Mouse (Mus musculus): Measurements from ENCODE around the gene Arv1. TPM values are rescaled to one million over a fixed set of nuclear protein-coding genes. Genes with fewer than 3 reads are reported as not detected.

Gene Arv1
- total RNA-seq, 2 experiments from 2014 or later = 10.7 to 13.4 TPM

DNA sequence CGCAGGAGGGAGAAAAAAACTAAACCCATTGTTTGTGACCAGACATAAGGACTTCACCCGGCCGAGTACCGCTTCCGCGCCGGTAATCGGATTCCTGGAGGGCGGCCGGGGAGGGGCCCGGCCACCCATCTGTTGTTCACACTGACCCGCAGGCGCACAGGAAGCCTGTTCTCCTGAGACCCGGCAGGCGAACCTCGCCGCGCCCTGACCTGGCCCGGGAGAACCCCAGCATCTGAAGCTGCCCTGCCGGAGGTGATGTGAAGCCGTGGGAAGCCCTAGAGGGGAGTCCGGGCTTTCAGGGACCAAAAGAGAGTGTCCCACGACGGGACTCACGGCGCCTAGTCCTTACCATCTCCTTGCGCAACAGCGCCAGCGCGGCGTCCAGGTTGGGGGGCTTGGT lies 29.3 kb downstream of the Arv1 start:
- TF ChIP-seq CTCF (conservative IDR thresholded peaks at IDR 0.05) = no peak
- H3K27ac ChIP-seq = no peak overlapping the region
- H3K4me3 ChIP-seq = peak overlapping the region; percentile 48
- DNase-seq (ENCODE audit: low spot score in 2 of 2) = no peak

DNA sequence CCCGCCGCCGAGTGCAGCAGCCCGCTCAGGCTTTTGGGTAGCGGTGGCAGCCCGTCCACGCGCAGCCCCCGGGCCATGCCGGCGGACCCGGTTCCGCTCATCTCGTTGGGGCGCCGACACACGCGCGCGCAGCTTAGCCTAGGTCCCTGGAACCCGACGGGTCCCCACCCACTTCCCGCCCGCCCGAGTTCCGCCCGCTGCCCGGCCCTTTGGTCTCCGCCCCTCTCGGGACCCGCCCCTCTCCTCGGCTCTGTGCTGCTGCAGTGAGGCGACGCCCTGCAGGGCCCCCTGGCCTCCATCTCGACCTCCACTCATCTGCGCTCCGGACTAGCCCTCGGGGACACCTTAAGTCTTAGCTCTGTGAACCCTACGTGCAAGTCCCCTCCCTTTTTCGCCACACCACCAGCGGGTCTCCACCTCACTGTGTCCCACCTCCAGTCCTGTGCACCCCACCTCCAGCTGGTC lies 29.8 kb downstream of the Arv1 start, which contains the start of gene Fam89a:
Gene Fam89a, minus strand, starts transcription at position 124 of the 465 bp plus-strand sequence.
- DNase-seq (ENCODE audit: low spot score in 2 of 2) = no peak
- TF ChIP-seq CTCF (conservative IDR thresholded peaks at IDR 0.05) = no peak
- Histone ChIP-seq H3K27ac (no peak within 1 kb of the TSS), H3K4me3 (peak within 1 kb of the TSS; percentile 48)

DNA sequence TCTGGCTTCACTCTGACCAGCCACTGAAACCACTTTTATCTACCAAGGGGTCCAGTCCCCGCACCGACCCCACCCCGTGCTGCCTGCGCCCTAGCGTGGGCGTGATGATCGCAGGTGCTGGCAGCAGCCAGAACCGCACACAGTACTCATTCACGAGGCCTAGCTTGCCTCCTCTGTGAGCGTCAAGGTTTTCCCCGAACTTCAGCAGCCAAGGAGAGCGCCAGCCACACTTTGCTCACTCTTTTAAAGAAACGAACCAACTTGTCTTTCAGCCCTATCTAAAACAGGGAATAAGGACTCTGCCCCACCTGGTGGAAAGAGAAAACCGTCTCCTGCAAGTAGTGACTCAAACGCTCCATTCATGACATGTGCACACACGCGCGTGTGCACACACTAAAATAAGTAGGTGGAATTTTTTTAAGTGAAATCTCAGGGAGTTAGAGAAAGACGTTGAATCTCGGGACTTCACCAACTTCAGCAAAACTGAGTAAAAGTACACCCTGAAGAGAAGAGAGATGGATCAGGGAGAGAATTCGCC lies 30.5 kb downstream of the Arv1 start:
- no peak overlapping the region for H3K4me3 ChIP-seq
- no peak for TF ChIP-seq CTCF (conservative IDR thresholded peaks at IDR 0.05)
- no peak for DNase-seq (ENCODE audit: low spot score in 2 of 2)
- H3K27ac ChIP-seq = no peak overlapping the region

DNA sequence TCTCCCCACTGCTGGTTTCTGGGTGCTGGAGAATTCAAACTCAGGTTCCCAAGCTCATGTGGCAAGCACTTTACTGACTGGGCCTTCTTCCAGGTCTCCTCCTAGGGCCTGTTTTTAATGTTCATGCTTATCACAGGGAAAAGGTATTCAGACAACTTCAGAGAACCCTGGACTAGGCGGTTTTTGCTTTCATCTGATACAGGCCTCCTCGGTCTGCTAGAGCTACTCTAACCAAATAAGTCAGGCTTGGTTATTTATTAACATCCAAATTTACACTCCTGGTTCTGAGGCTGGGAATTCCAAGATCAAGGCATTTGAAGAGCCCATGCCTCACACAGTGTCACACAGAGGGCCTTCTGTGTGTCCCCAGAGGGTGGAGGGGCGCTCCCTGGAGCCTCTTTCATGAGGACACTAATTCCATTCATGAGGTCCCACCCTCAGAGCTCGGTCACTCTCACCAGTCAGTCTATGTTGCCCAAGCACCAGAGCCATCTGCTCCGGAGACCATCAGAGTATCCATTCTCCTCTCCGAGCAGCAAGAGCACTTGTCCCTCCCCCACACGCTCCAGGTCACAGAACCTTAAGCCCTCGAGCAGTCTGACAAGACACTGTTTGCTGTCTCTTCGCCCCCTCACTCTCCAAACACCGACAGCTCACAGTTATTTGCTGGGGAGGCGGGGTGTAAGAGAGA lies 32.3 kb downstream of the Arv1 start:
- DNase-seq (ENCODE audit: low spot score in 2 of 2) = peak in 1 of 2 experiments; percentile 28
- TF ChIP-seq CTCF (conservative IDR thresholded peaks at IDR 0.05) = no peak
- H3K27ac ChIP-seq = no peak overlapping the region
- H3K4me3 ChIP-seq = no peak overlapping the region

DNA sequence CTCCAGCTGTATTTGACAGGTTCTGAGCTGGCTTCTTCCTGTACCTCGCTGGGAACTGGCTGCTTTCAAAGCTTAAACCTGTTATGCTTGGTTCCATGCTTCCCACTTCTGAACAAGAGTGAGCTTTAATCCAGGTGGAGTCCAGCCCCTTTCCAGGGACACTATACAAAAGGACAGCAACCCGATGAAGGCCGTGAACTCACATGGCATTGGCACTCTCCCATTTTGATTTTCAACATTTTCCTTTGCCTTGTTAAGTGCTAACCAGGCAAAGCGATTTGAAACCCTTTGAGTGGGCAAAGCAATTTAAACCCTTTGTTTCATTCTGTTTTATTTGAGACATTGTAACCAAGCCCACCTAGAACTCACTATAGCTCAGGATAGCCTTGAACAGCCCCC lies 32.9 kb downstream of the Arv1 start:
- no peak for DNase-seq (ENCODE audit: low spot score in 2 of 2)
- Histone ChIP-seq H3K4me3 (no peak overlapping the region), H3K27ac (no peak overlapping the region)
- TF ChIP-seq CTCF (conservative IDR thresholded peaks at IDR 0.05) = no peak

DNA sequence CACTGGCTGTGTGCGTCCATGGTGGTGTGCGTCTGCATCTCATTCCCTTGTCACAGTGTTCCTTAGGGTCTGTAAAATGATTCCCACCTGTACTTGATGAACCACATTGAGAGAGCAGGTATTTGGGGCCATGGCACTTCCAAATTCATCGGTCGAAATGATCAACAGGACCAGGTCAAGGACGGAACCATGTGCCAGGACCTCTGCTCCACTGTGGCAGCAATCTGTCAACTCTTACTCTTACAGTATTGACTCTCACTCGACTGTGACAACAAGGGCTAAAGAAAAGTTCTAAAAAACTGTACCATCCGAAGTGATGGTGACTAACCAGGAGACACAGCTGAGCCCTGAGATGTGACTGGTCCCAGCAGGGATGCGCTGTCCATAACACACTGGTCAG lies 33.5 kb downstream of the Arv1 start:
- no peak for DNase-seq (ENCODE audit: low spot score in 2 of 2)
- TF ChIP-seq CTCF (conservative IDR thresholded peaks at IDR 0.05) = no peak
- Histone ChIP-seq H3K27ac (no peak overlapping the region), H3K4me3 (no peak overlapping the region)

DNA sequence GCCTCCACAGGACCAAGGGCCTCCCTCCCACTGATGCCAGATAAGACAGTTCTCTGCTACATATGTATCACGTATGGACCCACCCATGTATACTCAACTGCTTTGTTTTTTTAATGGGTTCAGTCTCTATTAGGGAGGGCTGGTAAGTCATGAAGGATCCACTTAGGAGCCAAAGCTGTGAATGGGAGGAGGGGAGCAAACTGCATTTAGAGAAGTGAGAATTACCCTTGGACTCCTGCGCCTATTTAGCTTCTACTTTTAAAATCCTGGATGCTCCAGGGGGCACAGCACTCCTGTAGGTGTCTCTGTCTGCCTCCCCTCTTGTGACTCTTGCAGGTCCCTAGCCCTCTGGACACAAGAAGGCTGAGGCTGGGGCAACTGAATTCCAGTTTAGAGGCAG lies 34.2 kb downstream of the Arv1 start:
- no peak for DNase-seq (ENCODE audit: low spot score in 2 of 2)
- H3K4me3 ChIP-seq = no peak overlapping the region
- no peak overlapping the region for H3K27ac ChIP-seq
- no peak for TF ChIP-seq CTCF (conservative IDR thresholded peaks at IDR 0.05)

DNA sequence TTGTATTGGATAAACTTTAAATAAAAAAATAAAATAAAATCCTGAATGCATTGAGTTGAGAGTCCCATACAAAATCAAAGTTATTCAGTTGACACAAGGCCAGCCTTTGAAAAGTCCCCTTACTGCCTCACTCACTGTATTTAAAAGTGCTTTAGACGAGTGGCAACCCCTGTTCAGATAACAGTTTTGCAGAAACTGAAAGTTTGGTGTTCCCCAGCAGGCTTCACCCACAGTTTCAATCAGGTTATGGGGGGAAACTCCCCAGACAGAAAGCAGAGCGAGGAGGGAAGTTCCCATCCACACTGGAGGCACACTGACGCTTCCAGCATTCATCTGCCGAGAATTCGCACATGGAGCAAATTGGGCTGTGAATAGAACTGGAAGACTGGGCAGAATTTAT lies 34.7 kb downstream of the Arv1 start:
- Histone ChIP-seq H3K4me3 (no peak overlapping the region), H3K27ac (no peak overlapping the region)
- DNase-seq (ENCODE audit: low spot score in 2 of 2) = no peak
- TF ChIP-seq CTCF (conservative IDR thresholded peaks at IDR 0.05) = no peak

DNA sequence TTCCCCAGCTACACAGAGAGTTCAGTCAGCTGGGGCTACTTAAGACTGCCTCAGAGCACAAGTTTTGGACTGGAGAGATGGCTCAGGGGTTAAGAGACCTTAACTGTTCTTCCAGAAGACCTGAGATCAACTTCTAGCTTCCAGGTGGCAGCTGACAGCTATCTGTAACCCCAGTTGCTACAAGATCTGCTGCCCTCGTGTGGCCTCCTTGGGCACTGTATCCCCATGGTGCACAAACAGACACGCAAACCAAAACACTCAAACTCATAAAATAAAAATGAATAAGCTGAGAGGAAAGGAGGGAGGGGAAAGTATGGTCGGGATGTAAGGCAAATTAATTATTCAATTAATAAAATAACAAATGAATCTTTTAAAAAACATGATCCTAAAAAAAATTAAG lies 36.6 kb downstream of the Arv1 start:
- peak; percentile 71 for TF ChIP-seq CTCF (conservative IDR thresholded peaks at IDR 0.05)
- Histone ChIP-seq H3K4me3 (no peak overlapping the region), H3K27ac (no peak overlapping the region)
- DNase-seq (ENCODE audit: low spot score in 2 of 2) = peak in 1 of 2 experiments; percentile 31

DNA sequence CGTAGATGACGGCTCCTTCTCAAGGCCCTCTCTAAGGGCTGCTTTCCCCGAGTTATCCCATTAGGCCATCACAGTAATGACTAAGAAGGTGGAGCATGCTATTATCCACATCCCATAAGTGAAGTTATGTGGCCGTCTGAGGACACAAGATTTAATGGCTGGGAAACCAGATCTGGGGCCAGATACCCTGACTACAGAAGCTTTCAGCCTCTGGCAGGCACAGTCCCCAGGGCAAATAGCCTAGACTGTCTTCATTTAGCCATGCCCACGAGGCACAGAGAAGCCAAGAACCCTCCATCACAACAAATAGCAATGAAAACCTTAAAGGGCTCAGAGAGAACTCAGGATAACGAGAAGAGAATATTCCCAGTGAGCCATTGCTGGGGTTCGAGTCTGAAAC lies 41.1 kb downstream of the Arv1 start:
- Histone ChIP-seq H3K27ac (no peak overlapping the region), H3K4me3 (no peak overlapping the region)
- TF ChIP-seq CTCF (conservative IDR thresholded peaks at IDR 0.05) = no peak
- no peak for DNase-seq (ENCODE audit: low spot score in 2 of 2)

DNA sequence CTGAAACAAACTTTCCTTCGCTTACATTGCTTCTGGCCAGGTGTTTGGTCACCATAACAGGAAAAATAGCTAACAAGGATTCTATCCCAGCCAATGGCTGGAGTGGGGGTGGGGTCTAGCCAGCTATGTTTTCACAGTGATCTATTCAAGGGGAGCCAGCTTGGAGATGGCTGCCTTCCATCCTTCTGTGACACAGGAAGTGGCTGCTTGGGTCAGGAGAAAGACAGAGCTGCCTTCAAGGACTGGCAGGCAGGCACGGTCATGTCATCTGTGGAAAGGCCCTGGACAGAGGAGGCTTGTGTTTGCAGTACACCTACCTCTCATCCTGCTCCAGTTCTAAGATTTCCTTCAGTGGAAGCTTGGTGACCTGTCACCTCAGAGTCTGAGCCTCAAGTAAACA lies 50.5 kb downstream of the Arv1 start:
- DNase-seq (ENCODE audit: low spot score in 2 of 2) = peak in 1 of 2 experiments; percentile 37

DNA sequence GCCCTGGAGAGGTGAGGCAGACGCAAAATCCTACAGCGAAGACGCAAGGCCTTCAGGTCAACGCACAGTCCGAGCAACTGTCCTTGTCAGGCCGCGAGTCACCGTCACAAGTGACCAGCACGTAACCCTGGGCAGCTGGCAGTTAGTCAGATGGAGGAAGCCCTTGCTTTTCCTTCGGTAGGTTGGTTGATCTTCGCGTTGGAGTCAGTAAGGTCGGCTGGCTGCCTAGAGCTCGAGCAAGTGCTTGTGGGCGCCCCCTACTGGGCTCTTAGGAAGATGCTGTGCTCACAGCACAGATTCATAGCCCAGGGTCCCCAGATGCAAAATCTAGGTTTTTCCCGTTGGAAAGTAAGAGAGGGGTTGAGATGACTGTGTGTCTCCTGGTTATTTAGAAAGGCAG lies 53.8 kb downstream of the Arv1 start:
- 0 out of 2 replicates have a peak overlapping the region, but pooled peaks have one; percentile 22 for H3K4me3 ChIP-seq
- no peak overlapping the region for H3K27ac ChIP-seq
- TF ChIP-seq CTCF (conservative IDR thresholded peaks at IDR 0.05) = peak; percentile 98
- peak; percentile 68 to 83 for DNase-seq (ENCODE audit: low spot score in 2 of 2)

More for the DNA sequence above, 50.5 kb downstream of the Arv1 start:
- TF ChIP-seq CTCF (conservative IDR thresholded peaks at IDR 0.05) = no peak
- Histone ChIP-seq H3K4me3 (no peak overlapping the region), H3K27ac (no peak overlapping the region)

DNA sequence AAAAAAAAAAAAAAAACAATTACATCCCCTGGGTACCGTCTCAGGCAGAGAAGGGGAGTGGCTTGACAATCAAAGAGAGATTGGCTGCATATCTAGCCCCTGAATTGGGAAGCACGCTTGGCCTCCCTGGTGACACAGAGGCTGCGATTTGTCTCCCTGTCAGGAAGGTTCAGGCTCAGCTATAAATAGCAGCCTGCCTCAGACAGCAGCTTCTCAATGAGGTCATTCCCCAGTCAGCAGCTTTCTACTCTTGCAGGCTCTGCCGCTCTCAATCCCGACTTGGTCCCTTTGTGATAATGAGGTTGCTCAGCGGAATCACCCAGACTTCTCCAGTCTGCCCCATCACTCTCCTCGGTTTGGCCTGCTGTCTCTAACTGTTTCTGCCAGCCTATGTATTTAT lies 58.3 kb downstream of the Arv1 start:
- DNase-seq (ENCODE audit: low spot score in 2 of 2) = no peak
- no peak overlapping the region for H3K4me3 ChIP-seq
- no peak overlapping the region for H3K27ac ChIP-seq
- no peak for TF ChIP-seq CTCF (conservative IDR thresholded peaks at IDR 0.05)

DNA sequence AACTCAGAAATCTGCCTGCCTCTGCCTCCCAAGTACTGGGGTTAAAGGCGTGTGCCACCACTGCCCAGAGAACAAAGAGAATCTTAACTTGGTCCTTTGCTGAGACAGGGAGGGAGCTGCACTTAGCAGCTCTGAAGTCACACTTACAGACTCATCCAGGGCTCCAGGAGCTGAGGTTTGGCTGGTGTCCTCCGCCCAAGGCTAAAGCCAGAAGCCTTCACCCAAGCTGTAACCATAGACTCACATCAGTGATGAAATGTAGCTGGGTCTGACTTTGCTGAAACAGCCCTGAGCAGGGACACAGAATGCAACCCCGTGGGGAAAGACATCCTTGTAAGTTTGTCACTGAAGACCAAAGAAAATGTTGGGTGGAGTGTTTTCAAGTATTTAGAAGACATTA lies 60.5 kb downstream of the Arv1 start:
- no peak for TF ChIP-seq CTCF (conservative IDR thresholded peaks at IDR 0.05)
- DNase-seq (ENCODE audit: low spot score in 2 of 2) = no peak
- H3K4me3 ChIP-seq = no peak overlapping the region
- no peak overlapping the region for H3K27ac ChIP-seq
